Mouse (Mus musculus): ENCODE results near the gene Prr19. TPM values are rescaled to one million over a fixed set of nuclear protein-coding genes. Genes with fewer than 3 reads are reported as not detected.
A peak's percentile ranks its signal among the peaks of the same experiment; 100 is the strongest.

Gene Prr19
- polyA plus RNA-seq, 2 experiments: 0.44 to 1.1 TPM

GRCm38 (mm10) chr7:25284766-25285165 lies 16.4 kb upstream of the Prr19 start:
- H3K36me3 ChIP-seq (ENCODE audit: control insufficient read depth, insufficient read depth, low read length): peaks cover 55% of the 10 kb centered on the region

GRCm38 (mm10) chr7:25285511-25286238 lies 15.5 kb upstream of the Prr19 start:
- no peak for TF ChIP-seq POLR2A (IDR thresholded peaks at IDR 0.05; ENCODE audit: borderline replicate concordance, extremely low read depth, insufficient read depth, insufficient read length)
- Histone ChIP-seq H3K9me3 (ENCODE audit: control insufficient read depth, low read length) (no peaks in the 10 kb centered on the region), H3K27me3 (ENCODE audit: control insufficient read depth, insufficient read depth, low read length) (no peaks in the 10 kb centered on the region), H3K36me3 (ENCODE audit: control insufficient read depth, insufficient read depth, low read length) (peaks cover 64% of the 10 kb centered on the region), H3K27ac (replicated peaks; ENCODE audit: low read depth, low read length) (no peak overlapping the region), H3K4me1 (ENCODE audit: control insufficient read depth, insufficient read depth, low read length) (peaks cover 21% of the 10 kb centered on the region), H3K4me2 (replicated peaks; ENCODE audit: low read depth, low read length, severe bottlenecking) (no peak overlapping the region), H3K9ac (ENCODE audit: low read depth, low read length, severe bottlenecking) (no peak overlapping the region), H3K4me3 (replicated peaks; ENCODE audit: low read length) (no peak overlapping the region)
- DNase-seq (ENCODE audit: low spot score) (no peak), ATAC-seq (ENCODE audit: low FRiP score, low read depth) (no peak)
- 89% methylated on average over 20 of the region's 20 CpGs for WGBS

More at GRCm38 (mm10) chr7:25284766-25285165, 16.4 kb upstream of the Prr19 start:
- 0 out of 2 replicates have a peak overlapping the region, but pooled peaks have one; percentile 85 for H3K4me3 ChIP-seq (replicated peaks; ENCODE audit: low read length)
- ATAC-seq (ENCODE audit: low FRiP score, low read depth) (no peak), DNase-seq (ENCODE audit: low spot score) (no peak)
- no peaks in the 10 kb centered on the region for H3K27me3 ChIP-seq (ENCODE audit: control insufficient read depth, insufficient read depth, low read length)
- no peak for TF ChIP-seq POLR2A (IDR thresholded peaks at IDR 0.05; ENCODE audit: borderline replicate concordance, extremely low read depth, insufficient read depth, insufficient read length)
- H3K4me2 ChIP-seq (replicated peaks; ENCODE audit: low read depth, low read length, severe bottlenecking): peak overlapping the region; percentile 97; the same call in 1 of the 2 replicates
- H3K27ac ChIP-seq (replicated peaks; ENCODE audit: low read depth, low read length): no peak overlapping the region
- peaks cover 24% of the 10 kb centered on the region for H3K4me1 ChIP-seq (ENCODE audit: control insufficient read depth, insufficient read depth, low read length)
- no peak overlapping the region for H3K9ac ChIP-seq (ENCODE audit: low read depth, low read length, severe bottlenecking)
- no peaks in the 10 kb centered on the region for H3K9me3 ChIP-seq (ENCODE audit: control insufficient read depth, low read length)
- WGBS: 75% methylated on average over 5 of the region's 5 CpGs

- Histone ChIP-seq H3K4me2 (replicated peaks; ENCODE audit: low read depth, low read length, severe bottlenecking) (no peak overlapping the region), H3K27me3 (ENCODE audit: control insufficient read depth, insufficient read depth, low read length) (no peaks in the 10 kb centered on the region), H3K4me1 (ENCODE audit: control insufficient read depth, insufficient read depth, low read length) (peaks cover 11% of the 10 kb centered on the region), H3K9me3 (ENCODE audit: control insufficient read depth, low read length) (no peaks in the 10 kb centered on the region), H3K9ac (ENCODE audit: low read depth, low read length, severe bottlenecking) (no peak overlapping the region), H3K4me3 (replicated peaks; ENCODE audit: low read length) (no peak overlapping the region), H3K36me3 (ENCODE audit: control insufficient read depth, insufficient read depth, low read length) (peaks cover 77% of the 10 kb centered on the region), H3K27ac (replicated peaks; ENCODE audit: low read depth, low read length) (no peak overlapping the region)
- no peak for ATAC-seq (ENCODE audit: low FRiP score, low read depth)
- TF ChIP-seq POLR2A (IDR thresholded peaks at IDR 0.05; ENCODE audit: borderline replicate concordance, extremely low read depth, insufficient read depth, insufficient read length): no peak
- no peak for DNase-seq (ENCODE audit: low spot score)
- WGBS: 82% methylated on average over 8 of the region's 8 CpGs
Observed at GRCm38 (mm10) chr7:25286989-25287388, 14.2 kb upstream of the Prr19 start.

DNA sequence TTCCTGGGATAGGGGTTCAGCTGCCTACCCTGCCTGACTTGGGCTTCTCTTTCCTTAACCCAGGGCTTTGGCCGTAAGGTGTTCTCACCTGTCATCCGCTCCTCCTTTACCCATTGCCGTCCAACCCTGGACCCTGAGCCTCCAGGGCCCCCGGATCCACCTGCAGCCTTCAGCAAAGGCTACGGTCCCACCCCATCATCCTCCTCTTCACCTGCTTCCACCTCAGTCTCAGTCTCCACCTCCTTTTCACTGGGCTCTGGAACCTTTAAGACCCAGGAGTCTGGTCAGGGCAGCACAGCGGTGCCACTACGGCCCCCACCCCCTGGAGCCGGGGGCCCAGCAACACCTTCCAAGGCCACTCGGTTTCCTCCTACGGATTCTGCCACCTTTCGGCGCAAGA lies 13.2 kb upstream of the Prr19 start:
- TF ChIP-seq POLR2A (IDR thresholded peaks at IDR 0.05; ENCODE audit: borderline replicate concordance, extremely low read depth, insufficient read depth, insufficient read length): no peak
- H3K4me3 ChIP-seq (replicated peaks; ENCODE audit: low read length): no peak overlapping the region
- H3K27me3 ChIP-seq (ENCODE audit: control insufficient read depth, insufficient read depth, low read length): no peaks in the 10 kb centered on the region
- peaks cover 87% of the 10 kb centered on the region for H3K36me3 ChIP-seq (ENCODE audit: control insufficient read depth, insufficient read depth, low read length)
- H3K9me3 ChIP-seq (ENCODE audit: control insufficient read depth, low read length): no peaks in the 10 kb centered on the region
- H3K27ac ChIP-seq (replicated peaks; ENCODE audit: low read depth, low read length): no peak overlapping the region
- H3K4me2 ChIP-seq (replicated peaks; ENCODE audit: low read depth, low read length, severe bottlenecking): no peak overlapping the region
- H3K9ac ChIP-seq (ENCODE audit: low read depth, low read length, severe bottlenecking): no peak overlapping the region
- DNase-seq (ENCODE audit: low spot score): no peak
- WGBS: 96% methylated on average over 12 of the region's 12 CpGs
- ATAC-seq (ENCODE audit: low FRiP score, low read depth): no peak
- H3K4me1 ChIP-seq (ENCODE audit: control insufficient read depth, insufficient read depth, low read length): peaks cover 11% of the 10 kb centered on the region

DNA sequence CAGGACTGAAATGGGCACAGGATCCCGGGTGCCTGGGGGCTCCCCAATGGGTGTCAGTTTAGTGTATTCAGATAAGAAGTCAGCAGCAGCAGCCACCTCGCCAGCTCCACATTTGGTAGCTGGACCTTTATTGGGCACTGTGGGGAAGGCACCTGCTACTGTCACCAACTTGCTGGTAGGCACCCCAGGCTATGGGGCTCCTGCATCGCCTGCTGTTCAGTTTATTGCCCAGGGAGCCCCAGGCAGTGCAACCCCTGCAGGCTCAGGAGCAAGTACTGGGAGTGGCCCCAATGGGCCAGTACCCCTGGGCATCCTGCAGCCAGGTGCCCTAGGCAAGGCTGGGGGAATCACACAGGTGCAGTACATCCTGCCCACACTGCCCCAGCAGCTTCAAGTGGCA lies 12.5 kb upstream of the Prr19 start:
- no peak overlapping the region for H3K9ac ChIP-seq (ENCODE audit: low read depth, low read length, severe bottlenecking)
- peaks cover 95% of the 10 kb centered on the region for H3K36me3 ChIP-seq (ENCODE audit: control insufficient read depth, insufficient read depth, low read length)
- no peak overlapping the region for H3K27ac ChIP-seq (replicated peaks; ENCODE audit: low read depth, low read length)
- WGBS: 89% methylated on average over 2 of the region's 3 CpGs
- no peak overlapping the region for H3K4me3 ChIP-seq (replicated peaks; ENCODE audit: low read length)
- H3K4me2 ChIP-seq (replicated peaks; ENCODE audit: low read depth, low read length, severe bottlenecking): no peak overlapping the region
- no peaks in the 10 kb centered on the region for H3K9me3 ChIP-seq (ENCODE audit: control insufficient read depth, low read length)
- H3K27me3 ChIP-seq (ENCODE audit: control insufficient read depth, insufficient read depth, low read length): no peaks in the 10 kb centered on the region
- DNase-seq (ENCODE audit: low spot score) (no peak), ATAC-seq (ENCODE audit: low FRiP score, low read depth) (no peak)
- H3K4me1 ChIP-seq (ENCODE audit: control insufficient read depth, insufficient read depth, low read length): peaks cover 8% of the 10 kb centered on the region
- TF ChIP-seq POLR2A (IDR thresholded peaks at IDR 0.05; ENCODE audit: borderline replicate concordance, extremely low read depth, insufficient read depth, insufficient read length): no peak

All from limb, embryonic 14.5 days (tissue).